Mouse (Mus musculus): ENCODE data around the gene Slc52a3. TPM values are rescaled to one million over a fixed set of nuclear protein-coding genes. Genes with fewer than 3 reads are reported as not detected.

The Slc52a3 gene
- polyA plus RNA-seq, 1 experiment from 2014 or later = 0.80 TPM

- no peaks in the 10 kb centered on the region for H3K9me3 ChIP-seq (replicated peaks; ENCODE audit: control insufficient read depth, low read length)
- H3K4me3 ChIP-seq (ENCODE audit: low read depth, low read length) = peak overlapping the region; percentile 69
- ATAC-seq (replicated peaks; ENCODE audit: insufficient number of reproducible peaks, low FRiP score, low TSS enrichment) = peak; percentile 85
- no peaks in the 10 kb centered on the region for H3K36me3 ChIP-seq (ENCODE audit: control insufficient read depth, insufficient read depth, low read length)
- 1% methylated on average over 54 of the region's 54 CpGs for WGBS (ENCODE audit: insufficient replicate concordance)
- peak overlapping the region; percentile 98 for H3K4me2 ChIP-seq
- peaks cover 72% of the 10 kb centered on the region for H3K27me3 ChIP-seq (ENCODE audit: control insufficient read depth, insufficient read depth, low read length)
- no peak overlapping the region for H3K27ac ChIP-seq (ENCODE audit: low read depth, low read length)
- peaks cover 3% of the 10 kb centered on the region; the same call in 1 of the 2 replicates for H3K4me1 ChIP-seq (ENCODE audit: control insufficient read depth, insufficient read depth, low read length)
- peak overlapping the region; percentile 59 for H3K9ac ChIP-seq (ENCODE audit: low read depth, low read length)
Measured at GRCm38 (mm10) chr2:152029252-152030082, 33.2 kb downstream of the Slc52a3 start.

DNA sequence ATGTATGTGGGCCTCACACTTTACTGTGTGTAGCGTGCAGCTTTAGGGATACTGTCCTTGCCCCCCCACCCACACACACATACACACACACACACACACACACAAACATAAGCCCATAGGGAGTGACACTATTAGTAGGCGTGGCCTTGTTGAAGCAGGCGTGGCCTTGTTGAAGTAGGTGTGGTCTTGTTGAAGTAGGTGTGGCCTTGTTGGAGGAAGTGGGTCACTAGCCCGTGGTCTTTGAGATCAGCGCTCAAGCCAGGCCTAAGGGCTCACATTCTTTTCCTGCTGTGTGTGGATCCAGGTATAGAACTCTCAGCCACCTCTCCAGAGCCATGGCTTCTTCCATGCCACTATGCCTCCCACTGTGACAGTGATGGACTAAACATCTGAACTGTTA lies 34.7 kb downstream of the Slc52a3 start:
- peaks cover 3% of the 10 kb centered on the region; the same call in 1 of the 2 replicates for H3K4me1 ChIP-seq (ENCODE audit: control insufficient read depth, insufficient read depth, low read length)
- no peak overlapping the region for H3K4me2 ChIP-seq
- H3K36me3 ChIP-seq (ENCODE audit: control insufficient read depth, insufficient read depth, low read length) = no peaks in the 10 kb centered on the region
- 79% methylated on average over 5 of the region's 5 CpGs for WGBS (ENCODE audit: insufficient replicate concordance)
- 0 out of 2 replicates have a peak, but pooled peaks cover 4% of the 10 kb centered on the region for H3K9me3 ChIP-seq (replicated peaks; ENCODE audit: control insufficient read depth, low read length)
- H3K27me3 ChIP-seq (ENCODE audit: control insufficient read depth, insufficient read depth, low read length) = peaks cover 69% of the 10 kb centered on the region
- H3K9ac ChIP-seq (ENCODE audit: low read depth, low read length) = no peak overlapping the region
- no peak overlapping the region for H3K27ac ChIP-seq (ENCODE audit: low read depth, low read length)
- ATAC-seq (replicated peaks; ENCODE audit: insufficient number of reproducible peaks, low FRiP score, low TSS enrichment) = 0 out of 2 replicates have a peak, but pooled peaks have one; percentile 19
- H3K4me3 ChIP-seq (ENCODE audit: low read depth, low read length) = no peak overlapping the region

DNA sequence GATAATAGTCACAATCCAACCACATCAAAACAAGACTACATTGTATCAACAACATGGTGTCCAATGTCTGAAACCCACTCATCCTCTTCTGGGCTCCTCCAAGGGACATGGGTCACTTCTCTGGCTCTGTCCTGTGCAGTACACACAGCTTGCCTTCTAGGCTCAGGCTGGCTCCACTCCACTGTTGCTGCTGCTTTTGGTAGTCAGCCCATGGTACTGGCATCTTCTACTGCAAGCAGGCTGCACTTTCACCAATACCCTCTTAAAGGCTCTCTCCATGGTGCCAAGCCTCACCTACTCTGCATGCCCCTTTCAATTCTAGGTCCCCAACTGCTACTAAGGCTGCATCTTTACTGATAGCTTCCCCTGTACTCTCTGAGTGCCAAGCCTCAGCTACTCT lies 43.8 kb downstream of the Slc52a3 start:
- Histone ChIP-seq H3K9ac (ENCODE audit: low read depth, low read length) (no peak overlapping the region), H3K27ac (ENCODE audit: low read depth, low read length) (no peak overlapping the region), H3K27me3 (ENCODE audit: control insufficient read depth, insufficient read depth, low read length) (peaks cover 14% of the 10 kb centered on the region), H3K4me3 (ENCODE audit: low read depth, low read length) (no peak overlapping the region), H3K4me2 (no peak overlapping the region), H3K9me3 (replicated peaks; ENCODE audit: control insufficient read depth, low read length) (0 out of 2 replicates have a peak, but pooled peaks cover 4% of the 10 kb centered on the region), H3K4me1 (ENCODE audit: control insufficient read depth, insufficient read depth, low read length) (no peaks in the 10 kb centered on the region), H3K36me3 (ENCODE audit: control insufficient read depth, insufficient read depth, low read length) (no peaks in the 10 kb centered on the region)
- ATAC-seq (replicated peaks; ENCODE audit: insufficient number of reproducible peaks, low FRiP score, low TSS enrichment) = no peak

GRCm38 (mm10) chr2:152047116-152048002 lies 51.0 kb downstream of the Slc52a3 start:
- H3K4me3 ChIP-seq (ENCODE audit: low read depth, low read length) = no peak overlapping the region
- H3K9me3 ChIP-seq (replicated peaks; ENCODE audit: control insufficient read depth, low read length) = 0 out of 2 replicates have a peak, but pooled peaks cover 2% of the 10 kb centered on the region
- no peak for ATAC-seq (replicated peaks; ENCODE audit: insufficient number of reproducible peaks, low FRiP score, low TSS enrichment)
- no peaks in the 10 kb centered on the region for H3K36me3 ChIP-seq (ENCODE audit: control insufficient read depth, insufficient read depth, low read length)
- peaks cover 63% of the 10 kb centered on the region for H3K27me3 ChIP-seq (ENCODE audit: control insufficient read depth, insufficient read depth, low read length)
- peak overlapping the region; percentile 11; the same call in 1 of the 2 replicates for H3K4me2 ChIP-seq
- peaks cover 24% of the 10 kb centered on the region for H3K4me1 ChIP-seq (ENCODE audit: control insufficient read depth, insufficient read depth, low read length)
- WGBS (ENCODE audit: insufficient replicate concordance) = 2% methylated on average over 25 of the region's 25 CpGs
- no peak overlapping the region for H3K27ac ChIP-seq (ENCODE audit: low read depth, low read length)
- H3K9ac ChIP-seq (ENCODE audit: low read depth, low read length) = no peak overlapping the region

DNA sequence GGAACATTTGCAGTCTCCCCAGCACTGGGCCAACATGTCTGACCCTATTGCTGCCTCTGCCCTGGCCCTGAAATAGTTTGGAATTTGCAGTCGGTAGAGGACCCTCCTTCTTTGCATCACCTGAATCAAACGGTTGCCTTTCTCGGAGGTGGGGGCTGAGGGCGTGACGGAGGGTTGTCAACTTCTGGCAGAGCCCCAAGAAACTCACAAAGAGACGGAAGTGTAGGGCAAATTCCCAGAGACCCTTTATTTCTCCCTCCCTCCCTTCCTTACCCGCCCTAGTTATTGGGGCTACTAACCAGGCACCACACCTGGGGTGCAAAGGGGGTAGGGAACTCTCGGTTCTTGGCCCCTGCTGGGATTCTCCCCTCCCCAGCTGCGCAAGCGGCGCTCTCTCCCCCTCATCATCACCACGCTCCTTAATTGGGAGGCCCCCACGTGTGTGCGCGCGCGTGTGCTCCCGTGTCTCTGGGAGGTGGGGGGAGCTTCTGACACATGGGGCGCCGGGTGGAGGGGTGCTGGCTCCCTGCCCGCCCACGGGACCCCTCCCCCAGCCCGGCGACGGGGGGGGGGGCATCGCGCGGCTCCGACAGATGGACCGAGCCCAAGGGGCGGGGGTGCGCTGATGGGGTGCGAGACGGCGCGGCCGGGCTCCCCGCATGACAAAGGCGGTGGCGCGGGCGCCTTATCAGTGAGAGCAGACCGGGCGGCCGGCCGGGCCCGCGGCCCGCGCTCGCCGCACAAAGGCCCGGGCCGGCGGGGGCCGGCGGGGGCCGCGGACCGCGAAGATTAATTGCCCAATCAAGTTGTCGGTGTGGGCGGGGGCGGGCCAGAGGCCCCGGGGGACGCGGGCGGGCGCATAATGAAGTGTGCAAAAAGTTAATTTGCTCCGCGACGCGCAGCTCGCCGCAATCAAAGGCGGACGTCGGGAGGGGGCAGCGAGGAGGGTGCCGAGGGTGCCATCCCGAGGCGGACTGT lies 52.0 kb downstream of the Slc52a3 start:
- 1% methylated on average over 79 of the region's 82 CpGs for WGBS (ENCODE audit: insufficient replicate concordance)
- Histone ChIP-seq H3K36me3 (ENCODE audit: control insufficient read depth, insufficient read depth, low read length) (no peaks in the 10 kb centered on the region), H3K9ac (ENCODE audit: low read depth, low read length) (peak overlapping the region; percentile 62), H3K4me3 (ENCODE audit: low read depth, low read length) (peak overlapping the region; percentile 59), H3K9me3 (replicated peaks; ENCODE audit: control insufficient read depth, low read length) (0 out of 2 replicates have a peak, but pooled peaks cover 2% of the 10 kb centered on the region), H3K27me3 (ENCODE audit: control insufficient read depth, insufficient read depth, low read length) (peaks cover 72% of the 10 kb centered on the region), H3K27ac (ENCODE audit: low read depth, low read length) (no peak overlapping the region), H3K4me1 (ENCODE audit: control insufficient read depth, insufficient read depth, low read length) (peaks cover 24% of the 10 kb centered on the region), H3K4me2 (peak overlapping the region; percentile 99)
- ATAC-seq (replicated peaks; ENCODE audit: insufficient number of reproducible peaks, low FRiP score, low TSS enrichment) = 0 out of 2 replicates have a peak, but pooled peaks have one; percentile 15

- H3K4me2 ChIP-seq = peak overlapping the region; percentile 99
- H3K27me3 ChIP-seq (ENCODE audit: control insufficient read depth, insufficient read depth, low read length) = peaks cover 75% of the 10 kb centered on the region
- no peak overlapping the region for H3K27ac ChIP-seq (ENCODE audit: low read depth, low read length)
- ATAC-seq (replicated peaks; ENCODE audit: insufficient number of reproducible peaks, low FRiP score, low TSS enrichment) = no peak; the same call in 1 of the 2 replicates
- H3K4me1 ChIP-seq (ENCODE audit: control insufficient read depth, insufficient read depth, low read length) = peaks cover 24% of the 10 kb centered on the region
- H3K9ac ChIP-seq (ENCODE audit: low read depth, low read length) = 0 out of 2 replicates have a peak overlapping the region, but pooled peaks have one; percentile 62
- WGBS (ENCODE audit: insufficient replicate concordance) = under 1% methylated on average over 24 of the region's 24 CpGs
- no peaks in the 10 kb centered on the region for H3K36me3 ChIP-seq (ENCODE audit: control insufficient read depth, insufficient read depth, low read length)
- H3K4me3 ChIP-seq (ENCODE audit: low read depth, low read length) = peak overlapping the region; percentile 59
- H3K9me3 ChIP-seq (replicated peaks; ENCODE audit: control insufficient read depth, low read length) = 0 out of 2 replicates have a peak, but pooled peaks cover 2% of the 10 kb centered on the region
Measured at GRCm38 (mm10) chr2:152048981-152049441, 52.7 kb downstream of the Slc52a3 start.

GRCm38 (mm10) chr2:152049611-152050270 lies 53.4 kb downstream of the Slc52a3 start:
- Histone ChIP-seq H3K9me3 (replicated peaks; ENCODE audit: control insufficient read depth, low read length) (0 out of 2 replicates have a peak, but pooled peaks cover 2% of the 10 kb centered on the region), H3K4me3 (ENCODE audit: low read depth, low read length) (peak overlapping the region; percentile 59; the same call in 1 of the 2 replicates), H3K4me2 (peak overlapping the region; percentile 99)

More at GRCm38 (mm10) chr2:152049611-152050270, 53.4 kb downstream of the Slc52a3 start:
- 3% methylated on average over 13 of the region's 13 CpGs for WGBS (ENCODE audit: insufficient replicate concordance)
- Histone ChIP-seq H3K9ac (ENCODE audit: low read depth, low read length) (no peak overlapping the region), H3K27ac (ENCODE audit: low read depth, low read length) (no peak overlapping the region), H3K27me3 (ENCODE audit: control insufficient read depth, insufficient read depth, low read length) (peaks cover 76% of the 10 kb centered on the region), H3K4me1 (ENCODE audit: control insufficient read depth, insufficient read depth, low read length) (peaks cover 24% of the 10 kb centered on the region), H3K36me3 (ENCODE audit: control insufficient read depth, insufficient read depth, low read length) (no peaks in the 10 kb centered on the region)
- no peak for ATAC-seq (replicated peaks; ENCODE audit: insufficient number of reproducible peaks, low FRiP score, low TSS enrichment)

Data from heart, embryonic 11.5 days (tissue).